Mouse (Mus musculus): ENCODE data around the gene Fam234b.

DNA sequence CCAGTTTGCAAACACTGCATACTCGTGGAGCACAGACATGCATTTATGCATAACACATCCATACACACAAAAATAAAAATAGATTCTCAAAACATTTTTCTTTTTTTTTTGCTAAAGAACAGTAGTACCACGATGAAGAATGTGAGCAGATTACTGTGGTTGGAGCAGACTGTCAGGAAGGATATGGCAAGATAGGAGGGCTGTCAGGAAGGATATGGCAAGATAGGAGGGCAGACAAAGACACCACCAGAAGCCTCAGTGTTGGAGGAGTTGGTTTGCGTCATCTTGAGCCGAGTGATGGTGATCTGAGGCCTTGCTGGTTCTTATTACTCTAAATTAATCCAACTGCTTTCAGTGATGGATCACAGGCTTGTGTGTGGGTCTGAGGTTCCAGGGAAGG is 34.9 kb upstream of the Fam234b start:
- TF ChIP-seq POLR2AphosphoS5 (IDR thresholded peaks at IDR 0.05; ENCODE audit: insufficient replicate concordance, low read depth, low read length) (no peak), CTCF (IDR thresholded peaks at IDR 0.05; ENCODE audit: low read depth, low read length) (no peak), GATA1 (IDR thresholded peaks at IDR 0.05; ENCODE audit: borderline replicate concordance, low read length) (no peak), TAL1 (conservative IDR thresholded peaks at IDR 0.05; ENCODE audit: low read depth, low read length) (no peak)

Measured in G1E (cell line).